Mouse (Mus musculus): ENCODE measurements at regions not wholly inside any gene's neighbourhood (a gene's known extent, or its start where the extent isn't known, plus 50 kb on each side); places are given as distances from the start of the nearest gene placed in this dataset.
A peak's percentile ranks its signal among the peaks of the same experiment; 100 is the strongest.

DNA sequence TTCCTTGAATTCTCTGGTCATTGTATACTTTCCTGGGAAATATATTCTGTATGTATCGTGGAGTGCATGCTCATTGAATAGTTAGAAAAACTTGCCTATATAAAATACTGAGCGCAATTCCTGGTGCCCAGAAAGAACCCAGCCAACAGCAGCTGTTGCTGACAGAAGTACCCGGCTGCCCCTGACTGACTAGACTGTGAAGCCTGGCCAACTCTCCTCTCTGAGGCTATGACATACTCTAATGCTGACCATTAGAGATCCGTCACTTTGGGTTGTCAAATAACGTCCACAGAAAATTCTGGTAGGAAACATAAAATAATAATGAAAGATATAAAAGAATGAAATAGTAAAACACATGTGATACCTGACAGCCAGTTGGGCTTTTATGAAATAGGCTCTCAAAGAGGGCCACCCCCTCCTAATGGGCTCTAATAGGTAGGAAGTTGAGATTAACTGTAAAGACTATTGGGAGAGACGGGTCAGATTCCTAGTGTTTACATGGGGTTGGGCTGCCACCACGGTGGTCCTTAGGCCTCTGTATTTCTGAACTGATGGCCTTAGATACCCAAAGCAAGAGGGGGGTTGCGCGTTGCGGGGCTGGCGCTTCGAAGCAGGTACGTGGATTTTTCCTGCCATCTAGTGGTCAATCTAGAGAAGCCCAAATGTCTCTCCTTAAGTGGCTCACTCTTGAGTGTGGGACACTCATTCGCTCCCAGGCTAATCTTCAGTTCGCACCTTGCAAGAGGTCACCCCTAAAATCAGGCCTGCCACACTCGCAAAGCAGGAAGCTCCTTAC lies 53.0 kb upstream of the Mon1b start:
- peak; percentile 85 for DNase-seq

DNA sequence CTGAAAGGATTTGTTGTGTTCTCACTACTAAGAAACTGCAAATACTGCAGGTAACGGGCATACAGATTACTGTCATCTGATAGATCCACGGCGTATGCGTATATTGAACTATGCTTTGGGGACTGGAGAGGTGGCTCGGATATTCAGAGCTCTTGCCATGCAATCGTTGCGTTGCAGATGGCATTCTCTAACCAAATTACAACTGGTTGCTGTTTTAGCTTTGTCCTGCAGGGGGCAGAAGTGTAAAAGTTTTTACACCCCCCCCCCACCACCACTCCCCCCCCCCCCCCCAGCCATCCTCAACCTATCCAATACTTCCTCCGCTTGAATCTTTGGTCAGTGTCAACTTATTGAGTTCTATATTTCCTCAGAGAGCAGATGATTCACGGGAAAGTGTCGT lies 51.6 kb upstream of the Mon1b start:
- DNase-seq = peak; percentile 13

All from embryo, embryonic 11 days (tissue).